Mouse (Mus musculus): ENCODE measurements at regions not wholly inside any gene's neighbourhood (a gene's known extent, or its start where the extent isn't known, plus 50 kb on each side); places are given as distances from the start of the nearest gene placed in this dataset.

GRCm38 (mm10) chr10:23478902-23479301 is 128.3 kb upstream of the Eya4 start:
- no peak for DNase-seq

GRCm38 (mm10) chr10:23477104-23477503 is 126.5 kb upstream of the Eya4 start:
- no peak for DNase-seq

GRCm38 (mm10) chr10:23450997-23451396 is 100.4 kb upstream of the Eya4 start:
- no peak for DNase-seq

- DNase-seq = no peak
Observed at GRCm38 (mm10) chr10:23450647-23450979, 100.0 kb upstream of the Eya4 start.

GRCm38 (mm10) chr10:23449860-23450646 is 99.5 kb upstream of the Eya4 start:
- DNase-seq = no peak

- DNase-seq = no peak
Observed at GRCm38 (mm10) chr10:23448976-23449859, 98.6 kb upstream of the Eya4 start.

- DNase-seq = no peak
Observed at GRCm38 (mm10) chr10:23430376-23430775, 79.8 kb upstream of the Eya4 start.

GRCm38 (mm10) chr10:23413794-23414518 is 63.4 kb upstream of the Eya4 start:
- peak; percentile 3 for DNase-seq

- DNase-seq = peak; percentile 0
Observed at GRCm38 (mm10) chr10:23403351-23403938, 52.9 kb upstream of the Eya4 start.
